Mouse (Mus musculus): ENCODE results near the gene Aebp2.
"Not testable (repeated sequence)": the region's sequence is repeated elsewhere in the genome, so short reads cannot be mapped to it uniquely, and the experiment has no call there.

The Aebp2 gene

GRCm38 (mm10) chr6:140656991-140657390, 34.5 kb downstream of the Aebp2 start:
- DNase-seq: no peak

- no peak for DNase-seq
Measured at GRCm38 (mm10) chr6:140657920-140658522, 35.6 kb downstream of the Aebp2 start.

- no peak for DNase-seq
Measured at GRCm38 (mm10) chr6:140661111-140661510, 38.6 kb downstream of the Aebp2 start.

GRCm38 (mm10) chr6:140661777-140662176, 39.3 kb downstream of the Aebp2 start:
- DNase-seq: no peak

- no peak for DNase-seq
Measured at GRCm38 (mm10) chr6:140662290-140662689, 39.8 kb downstream of the Aebp2 start.

- not testable (repeated sequence) for DNase-seq
Measured at GRCm38 (mm10) chr6:140662697-140663096, 40.2 kb downstream of the Aebp2 start.

- DNase-seq: no peak
Measured at GRCm38 (mm10) chr6:140664611-140665010, 42.1 kb downstream of the Aebp2 start.

- peak; percentile 73 for DNase-seq
Measured at GRCm38 (mm10) chr6:140666486-140667240, 44.2 kb downstream of the Aebp2 start.

GRCm38 (mm10) chr6:140667289-140667906, 44.9 kb downstream of the Aebp2 start:
- DNase-seq: peak in 1 of 2 experiments; percentile 28

GRCm38 (mm10) chr6:140674414-140674813, 52.0 kb downstream of the Aebp2 start:
- DNase-seq: no peak

GRCm38 (mm10) chr6:140676094-140676493, 53.6 kb downstream of the Aebp2 start:
- DNase-seq: no peak

- DNase-seq: no peak
Measured at GRCm38 (mm10) chr6:140677041-140677440, 54.6 kb downstream of the Aebp2 start.

- DNase-seq: no peak
Measured at GRCm38 (mm10) chr6:140677960-140678359, 55.5 kb downstream of the Aebp2 start.

- DNase-seq: peak; percentile 88 to 92
Measured at GRCm38 (mm10) chr6:140678658-140679271, 56.3 kb downstream of the Aebp2 start.

GRCm38 (mm10) chr6:140680713-140681112, 58.2 kb downstream of the Aebp2 start:
- no peak for DNase-seq

- no peak for DNase-seq
Measured at GRCm38 (mm10) chr6:140682829-140683228, 60.4 kb downstream of the Aebp2 start.

- DNase-seq: no peak
Measured at GRCm38 (mm10) chr6:140684403-140684802, 61.9 kb downstream of the Aebp2 start.

GRCm38 (mm10) chr6:140689617-140690404, 67.3 kb downstream of the Aebp2 start:
- DNase-seq: peak; percentile 59 to 87

GRCm38 (mm10) chr6:140692160-140692559, 69.7 kb downstream of the Aebp2 start:
- DNase-seq: no peak

- DNase-seq: no peak
Measured at GRCm38 (mm10) chr6:140696192-140696879, 73.9 kb downstream of the Aebp2 start.

- peak; percentile 73 to 75 for DNase-seq
Measured at GRCm38 (mm10) chr6:140697994-140698393, 75.5 kb downstream of the Aebp2 start.

- no peak for DNase-seq
Measured at GRCm38 (mm10) chr6:140698596-140698995, 76.1 kb downstream of the Aebp2 start.

All from cerebellum, postnatal 14 days (tissue).